Mouse (Mus musculus) common myeloid progenitor, adult 5-6 weeks (primary cell): ENCODE measurements at regions not wholly inside any gene's neighbourhood (a gene's known extent, or its start where the extent isn't known, plus 50 kb on each side); places are given as distances from the start of the nearest gene placed in this dataset.
"Not testable (repeated sequence)": the region's sequence is repeated elsewhere in the genome, so short reads cannot be mapped to it uniquely, and the experiment has no call there.

Experiments
- ATAC-seq: replicated peaks from 2 replicates; pipeline ENCODE4 v1.8.0; 2016; ENCODE audit warnings: low read depth, mild to moderate bottlenecking, moderate TSS enrichment, inconsistent platforms; ENCODE audit not compliant: poor library complexity, severe bottlenecking

- ATAC-seq = no peak
Measured at GRCm38 (mm10) chr7:83369605-83370004, 215.1 kb upstream of the Tmc3 start.

GRCm38 (mm10) chr7:83376826-83377225 is 207.9 kb upstream of the Tmc3 start:
- ATAC-seq = no peak

GRCm38 (mm10) chr7:83381381-83382181 is 203.1 kb upstream of the Tmc3 start:
- no peak for ATAC-seq

- no peak for ATAC-seq
Measured at GRCm38 (mm10) chr7:83382803-83383363, 201.8 kb upstream of the Tmc3 start.

GRCm38 (mm10) chr7:83391388-83391787 is 193.3 kb upstream of the Tmc3 start:
- no peak for ATAC-seq

- ATAC-seq = no peak
Measured at GRCm38 (mm10) chr7:83392181-83392580, 192.5 kb upstream of the Tmc3 start.

- no peak for ATAC-seq
Measured at GRCm38 (mm10) chr7:83392625-83393024, 192.1 kb upstream of the Tmc3 start.

- ATAC-seq = no peak
Measured at GRCm38 (mm10) chr7:83394156-83394555, 190.6 kb upstream of the Tmc3 start.

- ATAC-seq = no peak
Measured at GRCm38 (mm10) chr7:83399668-83400067, 185.1 kb upstream of the Tmc3 start.

GRCm38 (mm10) chr7:83401001-83401400 is 183.7 kb upstream of the Tmc3 start:
- ATAC-seq = no peak

GRCm38 (mm10) chr7:83412745-83413144 is 172.0 kb upstream of the Tmc3 start:
- ATAC-seq = not testable (repeated sequence)

GRCm38 (mm10) chr7:83429929-83430556 is 154.7 kb upstream of the Tmc3 start:
- no peak for ATAC-seq

GRCm38 (mm10) chr7:83431094-83431493 is 153.6 kb upstream of the Tmc3 start:
- ATAC-seq = no peak

GRCm38 (mm10) chr7:83432843-83433242 is 151.9 kb upstream of the Tmc3 start:
- ATAC-seq = no peak

GRCm38 (mm10) chr7:83433959-83434715 is 150.6 kb upstream of the Tmc3 start:
- no peak for ATAC-seq

GRCm38 (mm10) chr7:83438538-83439393 is 146.0 kb upstream of the Tmc3 start:
- no peak for ATAC-seq

GRCm38 (mm10) chr7:83443596-83444278 is 141.0 kb upstream of the Tmc3 start:
- ATAC-seq = no peak

GRCm38 (mm10) chr7:83444279-83444615 is 140.5 kb upstream of the Tmc3 start:
- no peak for ATAC-seq

GRCm38 (mm10) chr7:83445181-83445926 is 139.4 kb upstream of the Tmc3 start:
- ATAC-seq = no peak
